Mouse (Mus musculus): ENCODE results near the gene Cfap45. TPM values are rescaled to one million over a fixed set of nuclear protein-coding genes. Genes with fewer than 3 reads are reported as not detected.

The Cfap45 gene
- polyA plus RNA-seq, 1 experiment from 2014 or later = 4.2 TPM

DNA sequence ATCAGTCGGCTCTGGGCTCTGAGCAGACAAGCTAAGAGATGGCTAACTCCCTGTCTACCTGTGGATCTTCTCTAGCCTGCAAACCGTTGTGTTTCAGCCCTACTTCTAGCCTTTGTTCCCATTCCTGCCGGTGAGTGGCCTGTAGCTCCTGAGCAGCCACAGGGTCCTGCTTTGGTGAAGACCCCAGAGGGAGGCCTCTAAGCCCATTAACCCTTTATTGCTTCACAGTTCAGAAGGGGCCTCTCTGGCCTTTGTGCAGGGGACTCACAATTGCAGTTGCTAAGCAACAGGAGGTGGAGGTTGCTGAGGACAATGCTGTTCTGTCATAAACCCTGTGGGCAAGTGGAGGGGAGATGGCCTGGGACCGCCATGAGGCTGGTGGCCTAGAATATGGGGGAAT lies 34.4 kb upstream of the Cfap45 start:
- H3K27ac ChIP-seq (ENCODE audit: low read depth) = no peak overlapping the region
- H3K9ac ChIP-seq = 0 out of 2 replicates have a peak overlapping the region, but pooled peaks have one; percentile 9
- H3K9me3 ChIP-seq (ENCODE audit: low read depth, low read length) = no peaks in the 10 kb centered on the region
- no peak overlapping the region; the same call in 1 of the 2 replicates for H3K4me2 ChIP-seq
- TF ChIP-seq CTCF (IDR thresholded peaks at IDR 0.05; ENCODE audit: low read depth) = no peak
- peaks cover 8% of the 10 kb centered on the region; the same call in 1 of the 2 replicates for H3K4me1 ChIP-seq (ENCODE audit: insufficient read depth)
- WGBS = 52% methylated on average over 4 of the region's 4 CpGs
- H3K36me3 ChIP-seq (ENCODE audit: insufficient read depth) = peaks cover 23% of the 10 kb centered on the region; the same call in 1 of the 2 replicates
- DNase-seq (no peak), ATAC-seq (ENCODE audit: insufficient read depth) (no peak)
- H3K27me3 ChIP-seq (ENCODE audit: insufficient read depth, low read length) = no peaks in the 10 kb centered on the region
- H3K4me3 ChIP-seq (ENCODE audit: low read depth, low read length) = no peak overlapping the region

DNA sequence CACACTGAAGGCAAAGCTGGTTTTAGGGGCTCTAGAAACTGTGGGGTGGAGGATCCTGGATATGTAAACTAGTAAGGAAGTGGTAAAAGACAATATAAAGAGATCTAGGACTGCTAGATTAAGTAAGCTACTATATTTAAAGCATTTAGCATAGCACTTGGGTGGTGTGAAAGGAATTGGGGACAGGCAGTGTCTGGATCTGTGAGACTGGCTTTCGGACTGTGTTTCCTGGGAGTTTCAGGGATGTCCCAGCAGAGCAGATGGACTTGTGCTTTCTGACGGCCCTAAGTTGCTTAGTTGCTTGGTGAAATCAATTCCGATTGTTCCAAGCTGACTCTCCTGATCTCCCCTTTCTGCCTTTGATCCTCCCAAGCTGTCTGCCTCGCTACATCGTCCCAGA lies 34.0 kb upstream of the Cfap45 start:
- Histone ChIP-seq H3K4me2 (no peak overlapping the region), H3K9ac (no peak overlapping the region), H3K4me1 (ENCODE audit: insufficient read depth) (peaks cover 8% of the 10 kb centered on the region; the same call in 1 of the 2 replicates), H3K36me3 (ENCODE audit: insufficient read depth) (peaks cover 26% of the 10 kb centered on the region; the same call in 1 of the 2 replicates), H3K9me3 (ENCODE audit: low read depth, low read length) (no peaks in the 10 kb centered on the region), H3K27me3 (ENCODE audit: insufficient read depth, low read length) (no peaks in the 10 kb centered on the region), H3K27ac (ENCODE audit: low read depth) (no peak overlapping the region), H3K4me3 (ENCODE audit: low read depth, low read length) (no peak overlapping the region)
- 74% methylated on average over 5 of the region's 5 CpGs for WGBS
- ATAC-seq (ENCODE audit: insufficient read depth) = no peak
- no peak for DNase-seq
- no peak for TF ChIP-seq CTCF (IDR thresholded peaks at IDR 0.05; ENCODE audit: low read depth)

DNA sequence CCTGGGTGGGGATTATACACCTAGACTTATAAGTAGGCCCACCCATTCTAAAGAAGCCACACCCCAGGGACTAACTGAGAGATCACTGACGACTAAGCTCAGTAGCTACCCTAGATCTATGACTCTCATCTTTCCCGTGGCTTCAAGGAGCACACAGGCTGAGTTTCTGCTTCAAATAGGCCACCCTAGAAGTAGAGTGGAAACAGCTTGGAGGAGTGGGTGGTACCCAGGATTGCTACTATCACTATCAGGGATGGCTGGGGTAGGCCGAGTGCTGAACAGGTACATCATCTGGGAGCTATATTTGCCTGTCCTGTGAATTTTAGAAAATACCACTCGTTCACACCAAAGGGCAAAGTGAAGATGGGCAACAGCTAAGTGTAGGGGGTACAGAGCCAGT lies 32.7 kb upstream of the Cfap45 start:
- 72% methylated on average over 4 of the region's 4 CpGs for WGBS

DNA sequence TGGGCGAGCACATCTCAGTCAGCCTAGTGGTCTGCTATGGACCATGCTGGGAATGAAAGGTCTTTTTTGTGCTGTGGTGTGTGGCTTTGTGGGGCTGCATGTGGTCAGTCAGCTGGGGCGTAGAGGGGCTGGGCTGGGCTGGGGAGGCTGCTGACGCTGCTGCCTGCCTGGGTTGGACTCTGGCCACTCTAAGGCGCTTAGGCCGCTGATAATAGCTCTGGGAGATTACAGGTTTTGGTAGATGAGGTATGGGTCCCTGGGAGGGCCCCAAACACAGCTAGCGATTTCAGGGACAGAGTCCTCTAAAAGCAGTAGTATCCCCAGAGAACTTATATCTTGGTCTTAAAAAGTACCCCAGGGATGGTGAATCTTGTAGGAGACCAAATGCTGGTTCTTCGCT lies 31.8 kb upstream of the Cfap45 start:
- no peak overlapping the region for H3K9ac ChIP-seq
- 75% methylated on average over 7 of the region's 7 CpGs for WGBS
- H3K27me3 ChIP-seq (ENCODE audit: insufficient read depth, low read length) = no peaks in the 10 kb centered on the region
- ATAC-seq (ENCODE audit: insufficient read depth) = no peak
- no peak overlapping the region for H3K4me2 ChIP-seq
- no peak overlapping the region for H3K4me3 ChIP-seq (ENCODE audit: low read depth, low read length)
- H3K36me3 ChIP-seq (ENCODE audit: insufficient read depth) = peaks cover 41% of the 10 kb centered on the region; the same call in 1 of the 2 replicates
- no peak for DNase-seq
- H3K27ac ChIP-seq (ENCODE audit: low read depth) = no peak overlapping the region
- no peaks in the 10 kb centered on the region for H3K9me3 ChIP-seq (ENCODE audit: low read depth, low read length)
- no peak for TF ChIP-seq CTCF (IDR thresholded peaks at IDR 0.05; ENCODE audit: low read depth)
- no peaks in the 10 kb centered on the region for H3K4me1 ChIP-seq (ENCODE audit: insufficient read depth)

More for the DNA sequence above, 32.7 kb upstream of the Cfap45 start:
- Histone ChIP-seq H3K27ac (ENCODE audit: low read depth) (no peak overlapping the region), H3K9ac (no peak overlapping the region), H3K4me2 (no peak overlapping the region), H3K4me1 (ENCODE audit: insufficient read depth) (peaks cover 7% of the 10 kb centered on the region; the same call in 1 of the 2 replicates), H3K4me3 (ENCODE audit: low read depth, low read length) (no peak overlapping the region), H3K36me3 (ENCODE audit: insufficient read depth) (peaks cover 33% of the 10 kb centered on the region; the same call in 1 of the 2 replicates), H3K27me3 (ENCODE audit: insufficient read depth, low read length) (no peaks in the 10 kb centered on the region), H3K9me3 (ENCODE audit: low read depth, low read length) (no peaks in the 10 kb centered on the region)
- DNase-seq = no peak
- no peak for TF ChIP-seq CTCF (IDR thresholded peaks at IDR 0.05; ENCODE audit: low read depth)
- no peak for ATAC-seq (ENCODE audit: insufficient read depth)

DNA sequence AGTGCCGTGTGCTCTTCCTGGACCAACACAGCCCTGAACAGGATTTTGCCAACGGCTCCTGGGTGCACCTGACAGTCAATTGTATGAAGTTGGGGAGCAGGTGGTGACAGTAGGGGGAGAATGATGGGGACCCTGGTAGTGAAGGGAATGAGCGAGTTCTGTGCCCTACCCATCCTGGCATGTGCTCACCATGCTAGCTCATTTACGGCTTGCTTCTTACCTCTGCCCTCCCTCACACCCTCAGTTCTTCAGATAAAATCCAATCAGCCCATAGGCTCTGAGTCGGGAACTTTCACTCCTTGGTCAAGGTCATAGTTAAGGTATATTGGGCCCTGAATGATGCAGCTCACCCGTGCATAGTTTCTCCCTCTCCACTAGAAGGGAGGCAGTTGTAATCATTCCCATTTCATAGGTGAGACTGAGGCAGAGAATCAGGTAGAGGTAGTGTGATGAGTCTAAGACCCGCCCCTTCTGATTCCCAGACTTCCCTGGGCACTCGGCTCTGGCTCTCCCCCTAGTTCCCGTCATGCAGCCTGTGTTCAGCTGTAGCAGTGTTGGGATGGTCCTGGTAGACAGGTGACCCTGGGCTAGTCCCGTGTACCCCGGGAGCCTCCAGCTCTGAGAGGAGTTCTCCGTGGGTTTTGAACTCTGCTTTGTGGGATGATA lies 30.9 kb upstream of the Cfap45 start:
- Histone ChIP-seq H3K4me2 (peak overlapping the region; percentile 42), H3K4me3 (ENCODE audit: low read depth, low read length) (no peak overlapping the region), H3K4me1 (ENCODE audit: insufficient read depth) (no peaks in the 10 kb centered on the region), H3K36me3 (ENCODE audit: insufficient read depth) (peaks cover 45% of the 10 kb centered on the region; the same call in 1 of the 2 replicates), H3K27ac (ENCODE audit: low read depth) (no peak overlapping the region), H3K9ac (no peak overlapping the region), H3K9me3 (ENCODE audit: low read depth, low read length) (no peaks in the 10 kb centered on the region), H3K27me3 (ENCODE audit: insufficient read depth, low read length) (no peaks in the 10 kb centered on the region)
- ATAC-seq (ENCODE audit: insufficient read depth) (peak; percentile 47), DNase-seq (no peak)
- WGBS = 49% methylated on average over 12 of the region's 12 CpGs
- TF ChIP-seq CTCF (IDR thresholded peaks at IDR 0.05; ENCODE audit: low read depth) = no peak

DNA sequence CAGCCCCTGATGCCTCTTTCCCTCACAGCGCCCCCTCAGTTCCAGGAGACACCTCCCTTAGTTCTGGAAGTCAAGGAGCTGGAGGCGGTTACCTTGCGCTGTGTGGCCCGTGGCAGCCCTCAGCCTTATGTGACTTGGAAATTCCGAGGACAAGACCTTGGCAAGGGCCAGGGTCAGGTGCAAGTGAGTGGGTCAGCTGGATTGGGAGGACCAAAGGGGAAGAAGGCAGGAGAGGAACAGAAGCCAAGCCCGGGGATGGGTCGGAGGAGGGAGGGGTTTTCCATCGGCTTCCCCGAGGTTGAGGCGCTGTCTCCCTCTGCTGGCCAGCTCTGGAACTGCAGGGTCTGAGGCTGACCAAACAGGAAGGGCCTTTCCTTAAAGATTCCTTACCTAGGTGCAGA lies 30.3 kb upstream of the Cfap45 start:
- 10% methylated on average over 10 of the region's 10 CpGs for WGBS
- Histone ChIP-seq H3K27ac (ENCODE audit: low read depth) (no peak overlapping the region), H3K9me3 (ENCODE audit: low read depth, low read length) (no peaks in the 10 kb centered on the region), H3K36me3 (ENCODE audit: insufficient read depth) (peaks cover 44% of the 10 kb centered on the region; the same call in 1 of the 2 replicates), H3K9ac (no peak overlapping the region), H3K4me1 (ENCODE audit: insufficient read depth) (no peaks in the 10 kb centered on the region), H3K4me3 (ENCODE audit: low read depth, low read length) (no peak overlapping the region), H3K4me2 (peak overlapping the region; percentile 42), H3K27me3 (ENCODE audit: insufficient read depth, low read length) (no peaks in the 10 kb centered on the region)
- TF ChIP-seq CTCF (IDR thresholded peaks at IDR 0.05; ENCODE audit: low read depth) = peak; percentile 99
- DNase-seq (peak; percentile 94), ATAC-seq (ENCODE audit: insufficient read depth) (peak; percentile 60)

DNA sequence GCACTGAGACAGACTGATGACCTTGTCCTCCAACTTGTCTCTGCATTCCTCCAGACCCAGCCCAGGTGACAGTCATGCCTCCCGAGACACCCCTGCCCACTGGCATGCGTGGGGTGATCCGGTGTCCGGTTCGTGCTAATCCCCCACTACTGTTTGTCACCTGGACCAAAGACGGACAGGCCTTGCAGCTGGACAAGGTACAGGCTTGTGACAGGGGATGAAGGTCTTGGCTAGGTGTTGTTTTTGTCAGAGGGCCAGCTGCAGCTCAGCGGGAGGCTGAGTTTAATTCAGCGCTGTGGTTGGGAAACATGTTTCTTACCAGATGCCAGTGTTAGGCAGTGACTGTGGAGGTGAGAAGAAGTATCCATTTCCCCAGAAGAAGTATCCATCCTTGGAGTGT lies 28.6 kb upstream of the Cfap45 start:
- no peak overlapping the region for H3K4me3 ChIP-seq (ENCODE audit: low read depth, low read length)
- no peak overlapping the region for H3K27ac ChIP-seq (ENCODE audit: low read depth)
- H3K4me1 ChIP-seq (ENCODE audit: insufficient read depth) = no peaks in the 10 kb centered on the region
- peaks cover 51% of the 10 kb centered on the region; the same call in 1 of the 2 replicates for H3K36me3 ChIP-seq (ENCODE audit: insufficient read depth)
- H3K27me3 ChIP-seq (ENCODE audit: insufficient read depth, low read length) = no peaks in the 10 kb centered on the region
- H3K9me3 ChIP-seq (ENCODE audit: low read depth, low read length) = no peaks in the 10 kb centered on the region
- no peak for DNase-seq
- TF ChIP-seq CTCF (IDR thresholded peaks at IDR 0.05; ENCODE audit: low read depth) = no peak
- ATAC-seq (ENCODE audit: insufficient read depth) = no peak
- WGBS = 88% methylated on average over 8 of the region's 8 CpGs
- no peak overlapping the region for H3K9ac ChIP-seq
- H3K4me2 ChIP-seq = no peak overlapping the region
